Mouse (Mus musculus) MEL (cell line): ENCODE measurements around the gene Retreg1.

Experiments used
- CHD2 ChIP-seq: IDR thresholded peaks from 2 replicates; pipeline ENCODE4 v1.6.1; 2011; ENCODE audit warnings: low read length, improper control_type of control experiment
- CTCF ChIP-seq, 3 experiments: IDR thresholded peaks in 2 of 3; conservative IDR thresholded peaks in 1 of 3; 2 replicates each; pipeline ENCODE4 v1.5.1; 2011 to 2012; ENCODE audit warnings: low read length in 3 of 3, low read depth in 2 of 3, mild to moderate bottlenecking in 2 of 3, improper control_type of control experiment in 1 of 3, inconsistent platforms in 1 of 3, mixed read lengths in 1 of 3, moderate library complexity in 1 of 3; ENCODE audit not compliant: control insufficient read depth in 1 of 3, insufficient read depth in 1 of 3, poor library complexity in 1 of 3, severe bottlenecking in 1 of 3
- E2F4 ChIP-seq: IDR thresholded peaks from 2 replicates; pipeline ENCODE4 v1.6.1; 2011; ENCODE audit warnings: low read depth, low read length, improper control_type of control experiment, borderline replicate concordance
- EP300 ChIP-seq, 2 experiments: IDR thresholded peaks; 2 replicates each; pipeline ENCODE4 v1.6.1; 2011; ENCODE audit warnings: improper control_type of control experiment in 2 of 2, low read length in 2 of 2, low read depth in 1 of 2, mild to moderate bottlenecking in 1 of 2
- GATA1 ChIP-seq: IDR thresholded peaks from 2 replicates; pipeline ENCODE4 v1.6.1; 2011; ENCODE audit warnings: low read depth, low read length, improper control_type of control experiment
- JUND ChIP-seq: IDR thresholded peaks from 2 replicates; pipeline ENCODE4 v1.6.1; 2011; ENCODE audit warnings: low read depth, mild to moderate bottlenecking, improper control_type of control experiment, low read length
- KAT2A ChIP-seq: conservative IDR thresholded peaks from 2 replicates; pipeline ENCODE4 v1.6.1; 2012; ENCODE audit warnings: low read depth, low read length, improper control_type of control experiment, inconsistent platforms
- POLR2A ChIP-seq, 2 experiments: IDR thresholded peaks; 2 replicates each; pipeline ENCODE4 v1.6.1; 2011 to 2012; ENCODE audit warnings: low read length in 2 of 2, mild to moderate bottlenecking in 2 of 2, control low read depth in 1 of 2, improper control_type of control experiment in 1 of 2, low read depth in 1 of 2, moderate library complexity in 1 of 2; ENCODE audit not compliant: control insufficient read depth in 1 of 2, insufficient read depth in 1 of 2, poor library complexity in 1 of 2
- POLR2AphosphoS2 ChIP-seq: IDR thresholded peaks from 2 replicates; pipeline ENCODE4 v1.6.1; 2011; ENCODE audit warnings: low read length, improper control_type of control experiment
- SMC3 ChIP-seq: IDR thresholded peaks from 2 replicates; pipeline ENCODE4 v1.6.1; 2011; ENCODE audit warnings: low read depth, low read length, improper control_type of control experiment
- USF1 ChIP-seq: IDR thresholded peaks from 2 replicates; pipeline ENCODE4 v1.6.1; 2014; ENCODE audit warnings: low read depth, mild to moderate bottlenecking, inconsistent platforms, low read length, improper control_type of control experiment, moderate library complexity
- ZC3H11A ChIP-seq: IDR thresholded peaks from 2 replicates; pipeline ENCODE4 v1.6.1; 2012; ENCODE audit warnings: low read depth, mild to moderate bottlenecking, inconsistent platforms, low read length, improper control_type of control experiment
- ZKSCAN1 ChIP-seq: IDR thresholded peaks from 2 replicates; pipeline ENCODE4 v1.6.1; 2012; ENCODE audit warnings: low read depth, mild to moderate bottlenecking, inconsistent platforms, low read length, improper control_type of control experiment, moderate library complexity

- no peak for TF ChIP-seq EP300 (IDR thresholded peaks at IDR 0.05; ENCODE audit: low read depth in 1 of 2, low read length in 2 of 2)
- TF ChIP-seq ZKSCAN1 = no peak
- no peak for TF ChIP-seq CTCF (IDR thresholded peaks at IDR 0.05 in 2 of 3, conservative IDR thresholded peaks at IDR 0.05 in 1 of 3; ENCODE audit: control insufficient read depth in 1 of 3, insufficient read depth in 1 of 3, low read depth in 2 of 3, low read length in 3 of 3, poor library complexity in 1 of 3, severe bottlenecking in 1 of 3)
- no peak for TF ChIP-seq POLR2A (IDR thresholded peaks at IDR 0.05; ENCODE audit: control insufficient read depth in 1 of 2, insufficient read depth in 1 of 2, low read depth in 1 of 2, low read length in 2 of 2, poor library complexity in 1 of 2)
- no peak for TF ChIP-seq KAT2A
- no peak for TF ChIP-seq CHD2
- no peak for TF ChIP-seq ZC3H11A
- no peak for TF ChIP-seq SMC3
- no peak for TF ChIP-seq JUND
- no peak for TF ChIP-seq POLR2AphosphoS2
- TF ChIP-seq GATA1 = no peak
- no peak for TF ChIP-seq USF1
- no peak for TF ChIP-seq E2F4
These were observed 173.1 kb downstream of the Retreg1 start for GRCm38 (mm10) chr15:26015979-26016665.
